Mouse (Mus musculus): ENCODE results near the gene Ywhag. TPM values are rescaled to one million over a fixed set of nuclear protein-coding genes. Genes with fewer than 3 reads are reported as not detected.

The Ywhag gene
- polyA plus RNA-seq, 1 experiment from 2014 or later, result 1,023 TPM

DNA sequence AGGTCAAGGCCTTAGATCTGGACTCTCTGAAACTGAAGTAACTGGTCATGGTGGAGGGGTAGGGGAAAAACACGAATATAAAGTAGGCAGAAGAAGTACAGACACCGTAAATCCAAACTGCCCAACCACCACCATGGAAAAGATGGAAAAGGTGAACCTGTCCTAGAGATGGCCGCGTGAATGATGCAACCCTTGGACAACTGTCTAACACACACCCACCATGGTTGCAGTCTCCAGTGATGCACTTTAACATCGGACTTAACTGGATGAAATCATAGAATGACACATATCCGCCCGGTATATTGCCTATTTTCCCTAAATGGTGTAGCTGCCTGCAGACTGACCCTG lies 734 bp upstream of the Ywhag start:
- H3K9ac ChIP-seq (ENCODE audit: low read depth, low read length), result 0 out of 2 replicates have a peak overlapping the region, but pooled peaks have one; percentile 1
- 52% methylated on average over 7 of the region's 7 CpGs for WGBS
- ATAC-seq, result peak; percentile 31; the same call in 1 of the 2 replicates
- H3K27me3 ChIP-seq (replicated peaks; ENCODE audit: control insufficient read depth, insufficient read depth, low read length), result no peaks in the 10 kb centered on the region
- peak overlapping the region; percentile 80 for H3K4me3 ChIP-seq (ENCODE audit: low read length)
- H3K9me3 ChIP-seq (ENCODE audit: control insufficient read depth, low read length), result no peaks in the 10 kb centered on the region
- peaks cover 22% of the 10 kb centered on the region for H3K4me1 ChIP-seq (ENCODE audit: control insufficient read depth, insufficient read depth, low read depth, low read length)
- H3K4me2 ChIP-seq (ENCODE audit: low read length), result peak overlapping the region; percentile 48
- H3K27ac ChIP-seq (ENCODE audit: low read depth, low read length), result peak overlapping the region; percentile 97
- peaks cover 8% of the 10 kb centered on the region for H3K36me3 ChIP-seq (ENCODE audit: control insufficient read depth, insufficient read depth, low read length)

- no peaks in the 10 kb centered on the region for H3K27me3 ChIP-seq (replicated peaks; ENCODE audit: control insufficient read depth, insufficient read depth, low read length)
- 0% methylated on average over 35 of the region's 35 CpGs for WGBS
- H3K9ac ChIP-seq (ENCODE audit: low read depth, low read length), result peak overlapping the region; percentile 94
- ATAC-seq, result peak; percentile 77
- peak overlapping the region; percentile 80 for H3K4me3 ChIP-seq (ENCODE audit: low read length)
- H3K9me3 ChIP-seq (ENCODE audit: control insufficient read depth, low read length), result no peaks in the 10 kb centered on the region
- H3K4me1 ChIP-seq (ENCODE audit: control insufficient read depth, insufficient read depth, low read depth, low read length), result peaks cover 32% of the 10 kb centered on the region
- peak overlapping the region; percentile 55 for H3K4me2 ChIP-seq (ENCODE audit: low read length)
- H3K36me3 ChIP-seq (ENCODE audit: control insufficient read depth, insufficient read depth, low read length), result peaks cover 17% of the 10 kb centered on the region
- peak overlapping the region; percentile 97 for H3K27ac ChIP-seq (ENCODE audit: low read depth, low read length)
These were observed 445 bp downstream of the Ywhag start for GRCm38 (mm10) chr5:135933900-135934441.

DNA sequence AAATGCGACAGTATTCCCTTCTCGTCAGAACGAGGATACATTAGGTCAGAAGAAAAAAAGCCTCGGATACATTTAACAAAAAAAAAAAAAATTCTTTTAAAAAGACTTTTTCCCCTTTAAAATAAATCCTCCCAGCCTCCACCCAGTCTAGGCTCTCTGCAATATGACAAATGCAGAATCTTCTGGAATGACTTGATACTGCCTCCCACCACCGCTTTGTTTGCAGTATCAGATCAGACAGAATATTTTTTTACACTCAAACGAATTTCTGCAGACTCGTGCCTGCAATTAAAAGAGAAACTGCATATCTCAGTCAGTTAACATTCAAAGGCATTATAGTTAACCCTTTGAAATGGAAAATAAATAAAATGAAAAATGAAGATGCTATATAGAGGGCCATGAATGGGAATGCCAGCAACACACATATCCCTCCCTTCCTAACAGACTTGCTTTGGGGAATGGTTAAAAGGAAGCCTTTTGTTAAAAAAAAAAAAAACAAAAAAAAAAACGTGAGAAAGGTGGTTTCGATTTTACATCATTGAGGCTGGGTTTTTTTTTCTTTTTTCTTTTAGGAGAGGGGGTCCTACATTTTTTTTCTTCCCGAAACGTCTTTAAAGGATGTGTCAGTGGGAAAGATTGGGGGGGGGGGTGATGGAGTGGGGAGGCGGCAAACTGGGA lies 1.1 kb downstream of the Ywhag start:
- peaks cover 17% of the 10 kb centered on the region for H3K36me3 ChIP-seq (ENCODE audit: control insufficient read depth, insufficient read depth, low read length)
- no peaks in the 10 kb centered on the region for H3K27me3 ChIP-seq (replicated peaks; ENCODE audit: control insufficient read depth, insufficient read depth, low read length)
- no peak for ATAC-seq
- H3K27ac ChIP-seq (ENCODE audit: low read depth, low read length), result peak overlapping the region; percentile 97
- peaks cover 32% of the 10 kb centered on the region for H3K4me1 ChIP-seq (ENCODE audit: control insufficient read depth, insufficient read depth, low read depth, low read length)
- 7% methylated on average over 12 of the region's 12 CpGs for WGBS
- no peaks in the 10 kb centered on the region for H3K9me3 ChIP-seq (ENCODE audit: control insufficient read depth, low read length)
- peak overlapping the region; percentile 55 for H3K4me2 ChIP-seq (ENCODE audit: low read length)
- peak overlapping the region; percentile 80 for H3K4me3 ChIP-seq (ENCODE audit: low read length)
- peak overlapping the region; percentile 94 for H3K9ac ChIP-seq (ENCODE audit: low read depth, low read length)

GRCm38 (mm10) chr5:135932359-135932758 lies 2.1 kb downstream of the Ywhag start:
- Histone ChIP-seq H3K4me1 (ENCODE audit: control insufficient read depth, insufficient read depth, low read depth, low read length) (peaks cover 37% of the 10 kb centered on the region), H3K9me3 (ENCODE audit: control insufficient read depth, low read length) (no peaks in the 10 kb centered on the region), H3K36me3 (ENCODE audit: control insufficient read depth, insufficient read depth, low read length) (peaks cover 20% of the 10 kb centered on the region), H3K27me3 (replicated peaks; ENCODE audit: control insufficient read depth, insufficient read depth, low read length) (no peaks in the 10 kb centered on the region), H3K9ac (ENCODE audit: low read depth, low read length) (0 out of 2 replicates have a peak overlapping the region, but pooled peaks have one; percentile 39), H3K27ac (ENCODE audit: low read depth, low read length) (no peak overlapping the region), H3K4me3 (ENCODE audit: low read length) (peak overlapping the region; percentile 80), H3K4me2 (ENCODE audit: low read length) (peak overlapping the region; percentile 55)
- WGBS, result 50% methylated on average over 2 of the region's 2 CpGs
- no peak for ATAC-seq

GRCm38 (mm10) chr5:135931526-135931925 lies 2.9 kb downstream of the Ywhag start:
- Histone ChIP-seq H3K36me3 (ENCODE audit: control insufficient read depth, insufficient read depth, low read length) (peaks cover 20% of the 10 kb centered on the region), H3K27ac (ENCODE audit: low read depth, low read length) (no peak overlapping the region), H3K27me3 (replicated peaks; ENCODE audit: control insufficient read depth, insufficient read depth, low read length) (no peaks in the 10 kb centered on the region), H3K9me3 (ENCODE audit: control insufficient read depth, low read length) (no peaks in the 10 kb centered on the region), H3K4me1 (ENCODE audit: control insufficient read depth, insufficient read depth, low read depth, low read length) (peaks cover 37% of the 10 kb centered on the region), H3K4me2 (ENCODE audit: low read length) (peak overlapping the region; percentile 55), H3K9ac (ENCODE audit: low read depth, low read length) (no peak overlapping the region), H3K4me3 (ENCODE audit: low read length) (peak overlapping the region; percentile 22; the same call in 1 of the 2 replicates)
- 90% methylated on average over 9 of the region's 9 CpGs for WGBS
- ATAC-seq, result no peak

DNA sequence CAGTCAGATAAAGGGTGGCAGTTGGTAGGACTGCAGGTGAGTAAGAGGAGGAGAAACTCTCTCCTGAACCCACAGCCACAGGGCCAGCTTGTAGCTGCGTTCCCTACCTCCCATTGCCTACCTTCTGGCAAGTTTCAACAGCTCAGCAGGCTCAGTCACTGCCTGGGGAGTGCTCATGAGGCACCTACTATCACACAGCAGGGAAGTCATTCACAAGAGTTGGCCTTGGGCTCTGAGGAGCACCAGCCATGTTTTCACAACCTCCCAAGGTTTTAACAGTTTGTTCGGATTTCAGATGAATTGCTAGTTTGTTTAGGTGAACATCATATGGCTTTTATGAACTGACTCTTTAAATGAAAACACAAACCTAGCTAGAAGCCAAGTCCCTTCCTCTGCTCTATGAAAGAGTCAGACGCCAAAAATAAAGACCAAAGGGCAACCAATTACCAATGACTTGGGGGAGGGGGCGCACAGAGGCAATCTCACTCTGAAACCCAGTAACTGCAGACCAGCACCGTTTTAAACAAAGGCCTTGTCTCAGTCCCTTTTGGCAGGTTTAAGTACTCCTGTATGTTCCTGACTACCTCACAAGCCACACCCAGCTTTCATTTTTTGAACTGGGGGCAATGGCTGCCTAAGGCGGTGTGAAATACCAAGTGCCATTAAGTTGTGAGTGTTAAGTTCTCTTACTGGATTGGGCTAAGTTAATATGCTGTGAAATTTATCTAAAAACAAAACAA lies 4.6 kb downstream of the Ywhag start:
- WGBS, result 73% methylated on average over 6 of the region's 6 CpGs
- H3K4me3 ChIP-seq (ENCODE audit: low read length), result no peak overlapping the region
- no peaks in the 10 kb centered on the region for H3K9me3 ChIP-seq (ENCODE audit: control insufficient read depth, low read length)
- peaks cover 45% of the 10 kb centered on the region for H3K4me1 ChIP-seq (ENCODE audit: control insufficient read depth, insufficient read depth, low read depth, low read length)
- H3K9ac ChIP-seq (ENCODE audit: low read depth, low read length), result no peak overlapping the region
- H3K27ac ChIP-seq (ENCODE audit: low read depth, low read length), result no peak overlapping the region
- ATAC-seq, result no peak
- H3K36me3 ChIP-seq (ENCODE audit: control insufficient read depth, insufficient read depth, low read length), result peaks cover 20% of the 10 kb centered on the region
- H3K27me3 ChIP-seq (replicated peaks; ENCODE audit: control insufficient read depth, insufficient read depth, low read length), result no peaks in the 10 kb centered on the region
- H3K4me2 ChIP-seq (ENCODE audit: low read length), result no peak overlapping the region

DNA sequence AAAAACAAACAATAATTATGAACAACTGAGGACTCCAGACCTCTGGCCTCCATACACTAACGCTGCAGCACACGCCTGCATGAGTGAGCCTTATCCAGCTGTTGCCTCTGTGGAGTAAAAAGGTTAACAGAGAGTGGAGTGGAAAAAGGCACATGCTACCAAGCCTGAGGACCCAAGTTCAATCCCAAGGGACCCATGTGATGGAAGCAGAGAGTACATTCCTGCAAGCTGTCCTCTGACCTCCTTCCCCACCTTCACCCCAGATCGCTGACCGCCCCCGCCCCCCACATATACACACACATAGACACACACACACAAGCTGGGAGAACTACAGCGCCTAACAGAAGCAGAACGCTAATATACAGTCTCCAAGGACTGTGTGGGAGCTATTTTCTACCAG lies 10.5 kb downstream of the Ywhag start:
- no peak for ATAC-seq
- Histone ChIP-seq H3K36me3 (ENCODE audit: control insufficient read depth, insufficient read depth, low read length) (peaks cover 19% of the 10 kb centered on the region), H3K4me2 (ENCODE audit: low read length) (no peak overlapping the region), H3K9me3 (ENCODE audit: control insufficient read depth, low read length) (no peaks in the 10 kb centered on the region), H3K27me3 (replicated peaks; ENCODE audit: control insufficient read depth, insufficient read depth, low read length) (no peaks in the 10 kb centered on the region), H3K4me1 (ENCODE audit: control insufficient read depth, insufficient read depth, low read depth, low read length) (peaks cover 16% of the 10 kb centered on the region), H3K27ac (ENCODE audit: low read depth, low read length) (no peak overlapping the region), H3K9ac (ENCODE audit: low read depth, low read length) (no peak overlapping the region), H3K4me3 (ENCODE audit: low read length) (no peak overlapping the region)
- 91% methylated on average over 7 of the region's 7 CpGs for whole genome bisulfite sequencing

GRCm38 (mm10) chr5:135919902-135920301 lies 14.5 kb downstream of the Ywhag start:
- Histone ChIP-seq H3K36me3 (ENCODE audit: control insufficient read depth, insufficient read depth, low read length) (peaks cover 20% of the 10 kb centered on the region), H3K4me2 (ENCODE audit: low read length) (no peak overlapping the region), H3K27me3 (replicated peaks; ENCODE audit: control insufficient read depth, insufficient read depth, low read length) (no peaks in the 10 kb centered on the region), H3K9ac (ENCODE audit: low read depth, low read length) (no peak overlapping the region), H3K9me3 (ENCODE audit: control insufficient read depth, low read length) (no peaks in the 10 kb centered on the region), H3K27ac (ENCODE audit: low read depth, low read length) (no peak overlapping the region), H3K4me1 (ENCODE audit: control insufficient read depth, insufficient read depth, low read depth, low read length) (peaks cover under 1% of the 10 kb centered on the region), H3K4me3 (ENCODE audit: low read length) (no peak overlapping the region)
- 94% methylated on average over 3 of the region's 3 CpGs for WGBS
- no peak for ATAC-seq

GRCm38 (mm10) chr5:135918593-135918992 lies 15.8 kb downstream of the Ywhag start:
- WGBS, result 94% methylated on average over 5 of the region's 5 CpGs
- no peak for ATAC-seq
- H3K9me3 ChIP-seq (ENCODE audit: control insufficient read depth, low read length), result no peaks in the 10 kb centered on the region
- no peak overlapping the region for H3K9ac ChIP-seq (ENCODE audit: low read depth, low read length)
- no peaks in the 10 kb centered on the region; the same call in 1 of the 2 replicates for H3K4me1 ChIP-seq (ENCODE audit: control insufficient read depth, insufficient read depth, low read depth, low read length)
- peaks cover 25% of the 10 kb centered on the region for H3K36me3 ChIP-seq (ENCODE audit: control insufficient read depth, insufficient read depth, low read length)
- H3K27me3 ChIP-seq (replicated peaks; ENCODE audit: control insufficient read depth, insufficient read depth, low read length), result no peaks in the 10 kb centered on the region
- H3K27ac ChIP-seq (ENCODE audit: low read depth, low read length), result no peak overlapping the region
- no peak overlapping the region for H3K4me3 ChIP-seq (ENCODE audit: low read length)
- no peak overlapping the region for H3K4me2 ChIP-seq (ENCODE audit: low read length)
